Mouse (Mus musculus): ENCODE measurements around the gene H2-T24.
"Not testable (repeated sequence)": the region's sequence is repeated elsewhere in the genome, so short reads cannot be mapped to it uniquely, and the experiment has no call there.

Gene H2-T24

DNA sequence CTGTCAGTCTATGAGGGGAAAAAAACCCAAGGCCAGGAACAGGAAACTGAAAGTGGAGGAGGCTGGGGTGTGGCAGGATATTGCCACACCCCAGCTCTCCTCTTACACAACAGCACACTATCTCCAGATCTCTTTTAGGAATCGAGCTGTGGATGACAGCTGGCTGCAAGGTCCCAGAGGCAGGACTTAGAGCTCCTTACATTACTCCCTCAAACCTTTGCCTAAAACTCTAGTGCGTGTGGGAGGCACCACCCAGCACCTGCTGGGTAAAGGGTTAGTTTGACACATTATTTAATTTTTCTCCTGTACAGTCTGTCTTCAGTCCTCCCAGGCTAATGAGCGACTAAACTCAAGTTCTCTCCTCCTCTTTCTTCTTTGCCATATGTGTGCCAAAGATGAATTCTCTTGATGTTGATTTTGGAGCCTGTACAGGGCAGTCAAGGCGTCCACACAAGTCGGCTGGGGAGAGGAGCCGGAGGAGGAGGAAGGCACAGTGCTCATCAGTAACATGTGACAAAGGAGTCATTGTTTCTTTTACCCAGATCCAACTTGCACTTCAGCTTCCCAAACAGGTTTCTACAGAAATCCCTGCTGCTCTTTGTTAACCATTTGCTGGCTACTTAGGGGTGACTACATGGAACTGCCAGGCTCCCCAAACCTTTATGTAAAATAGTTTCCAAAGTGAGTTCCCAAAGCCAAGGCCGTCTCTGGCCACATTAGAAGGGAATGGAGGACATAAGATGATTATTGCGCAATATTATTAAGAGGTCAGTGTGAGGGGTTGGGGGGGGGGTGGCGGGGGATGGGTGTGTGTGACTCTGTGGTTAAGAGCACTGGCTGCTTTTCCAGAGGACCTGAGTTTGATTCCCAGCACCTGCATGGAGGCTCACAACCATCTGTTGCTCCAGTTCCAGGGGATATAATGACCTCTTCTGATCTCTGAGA lies 3.6 kb upstream of the H2-T24 start:
- DNase-seq (ENCODE audit: low spot score): no peak

DNA sequence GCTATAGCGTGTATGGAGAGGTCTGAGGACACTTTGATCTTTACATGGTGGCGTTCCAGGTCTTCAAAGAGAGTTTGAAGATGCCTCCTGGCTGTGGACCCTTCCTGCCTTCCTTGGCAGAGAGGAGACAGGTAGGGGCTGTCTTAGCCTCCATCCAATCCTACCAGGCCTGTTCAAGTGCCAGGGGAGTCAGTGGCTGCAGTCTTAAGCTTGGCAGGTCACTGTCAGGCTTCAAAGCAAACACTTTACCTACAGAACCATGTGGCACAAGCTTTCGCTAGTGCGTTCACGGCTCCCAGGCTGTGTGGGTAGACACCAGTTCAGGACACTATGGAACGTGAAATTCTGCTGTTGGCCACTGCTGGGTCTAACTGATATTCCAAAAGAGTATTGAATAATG lies 2.6 kb upstream of the H2-T24 start:
- no peak for DNase-seq (ENCODE audit: low spot score)

GRCm38 (mm10) chr17:36022098-36022497 lies 1.7 kb upstream of the H2-T24 start:
- no peak for DNase-seq (ENCODE audit: low spot score)

DNA sequence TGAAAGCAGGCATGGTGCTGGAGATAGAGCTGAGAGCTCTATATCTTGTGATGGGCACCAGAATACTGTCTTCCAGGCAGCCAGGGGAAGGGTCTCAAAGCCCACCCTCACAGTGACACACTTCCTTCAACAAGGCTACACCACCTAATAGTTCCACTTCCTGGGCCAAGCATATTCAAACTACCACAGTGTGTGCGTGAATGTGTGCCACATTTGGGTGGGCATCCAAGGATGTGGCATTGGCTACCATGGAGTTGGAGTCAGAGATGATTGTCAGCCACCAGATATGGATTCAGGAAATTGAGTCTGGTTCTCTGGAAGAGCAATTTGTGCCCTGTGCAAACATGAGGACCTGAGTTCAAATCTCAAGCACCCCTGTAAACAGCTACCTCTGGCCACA lies 949 bp upstream of the H2-T24 start:
- no peak for DNase-seq (ENCODE audit: low spot score)

- DNase-seq (ENCODE audit: low spot score): no peak
These were observed 841 bp downstream of the H2-T24 start for GRCm38 (mm10) chr17:36019519-36019918.

- no peak for DNase-seq (ENCODE audit: low spot score)
These were observed 1.4 kb downstream of the H2-T24 start for GRCm38 (mm10) chr17:36018979-36019378.

DNA sequence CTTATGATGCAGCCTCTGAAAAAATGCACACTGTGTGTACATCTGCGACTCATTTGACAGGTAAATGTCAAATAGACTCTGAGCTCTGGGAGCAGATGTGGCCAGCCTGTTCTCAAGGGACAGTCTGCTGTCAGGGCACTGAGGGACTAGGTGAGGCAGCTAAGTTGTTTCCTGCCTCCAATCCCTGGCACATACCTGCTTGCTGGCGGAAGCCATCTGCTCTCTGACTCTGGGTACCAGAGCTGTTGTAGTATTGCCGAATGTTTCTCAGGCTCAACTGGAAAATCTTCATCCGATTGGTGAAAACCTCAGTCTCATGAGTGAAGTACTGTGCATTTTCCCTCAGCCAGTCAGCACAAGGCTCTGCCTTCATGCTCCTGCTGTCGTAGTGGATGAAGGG lies 3.3 kb downstream of the H2-T24 start:
- no peak for DNase-seq (ENCODE audit: low spot score)

GRCm38 (mm10) chr17:36014977-36015376 lies 5.4 kb downstream of the H2-T24 start:
- DNase-seq (ENCODE audit: low spot score): no peak

DNA sequence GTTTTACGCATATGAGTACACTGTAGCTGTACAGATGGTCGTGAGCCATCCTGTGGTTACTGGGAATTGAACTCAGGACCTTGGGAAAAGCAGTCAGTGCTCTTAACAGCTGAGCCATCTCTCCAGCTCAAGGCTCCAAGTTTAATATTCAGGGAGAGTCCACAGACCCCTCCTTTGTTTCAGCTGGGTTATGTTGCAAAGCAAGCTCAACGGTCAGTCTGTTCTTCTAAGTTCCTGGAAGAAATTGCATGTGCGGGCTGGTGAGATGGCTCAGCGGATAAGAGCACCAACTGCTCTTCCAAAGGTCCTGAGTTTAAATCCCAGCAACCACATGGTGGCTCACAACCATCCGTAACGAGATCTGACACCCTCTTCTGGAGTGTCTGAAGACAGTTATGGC lies 16.0 kb downstream of the H2-T24 start:
- not testable (repeated sequence) for DNase-seq (ENCODE audit: low spot score)

GRCm38 (mm10) chr17:36003331-36003730 lies 17.0 kb downstream of the H2-T24 start:
- no peak for DNase-seq (ENCODE audit: low spot score)

DNA sequence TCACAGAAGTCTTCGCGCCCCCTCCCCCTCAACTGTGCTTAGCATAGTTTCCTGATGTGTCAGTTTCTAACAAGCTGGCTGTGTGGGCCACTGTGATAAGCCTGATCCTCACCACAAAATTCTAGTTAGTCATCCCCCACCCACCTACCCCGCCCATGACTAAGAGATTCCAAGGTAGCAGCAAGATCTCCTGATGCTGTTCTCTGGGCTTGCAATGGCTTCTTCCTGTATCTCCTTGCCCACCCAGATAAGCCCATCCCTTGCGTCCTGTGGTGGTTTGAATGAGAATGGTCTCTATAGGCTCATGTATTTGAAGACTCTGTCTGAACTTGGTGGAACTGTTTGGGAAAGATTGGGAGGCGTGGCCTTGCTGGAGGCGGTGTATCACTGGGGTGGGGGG lies 18.4 kb downstream of the H2-T24 start:
- DNase-seq (ENCODE audit: low spot score): no peak

DNA sequence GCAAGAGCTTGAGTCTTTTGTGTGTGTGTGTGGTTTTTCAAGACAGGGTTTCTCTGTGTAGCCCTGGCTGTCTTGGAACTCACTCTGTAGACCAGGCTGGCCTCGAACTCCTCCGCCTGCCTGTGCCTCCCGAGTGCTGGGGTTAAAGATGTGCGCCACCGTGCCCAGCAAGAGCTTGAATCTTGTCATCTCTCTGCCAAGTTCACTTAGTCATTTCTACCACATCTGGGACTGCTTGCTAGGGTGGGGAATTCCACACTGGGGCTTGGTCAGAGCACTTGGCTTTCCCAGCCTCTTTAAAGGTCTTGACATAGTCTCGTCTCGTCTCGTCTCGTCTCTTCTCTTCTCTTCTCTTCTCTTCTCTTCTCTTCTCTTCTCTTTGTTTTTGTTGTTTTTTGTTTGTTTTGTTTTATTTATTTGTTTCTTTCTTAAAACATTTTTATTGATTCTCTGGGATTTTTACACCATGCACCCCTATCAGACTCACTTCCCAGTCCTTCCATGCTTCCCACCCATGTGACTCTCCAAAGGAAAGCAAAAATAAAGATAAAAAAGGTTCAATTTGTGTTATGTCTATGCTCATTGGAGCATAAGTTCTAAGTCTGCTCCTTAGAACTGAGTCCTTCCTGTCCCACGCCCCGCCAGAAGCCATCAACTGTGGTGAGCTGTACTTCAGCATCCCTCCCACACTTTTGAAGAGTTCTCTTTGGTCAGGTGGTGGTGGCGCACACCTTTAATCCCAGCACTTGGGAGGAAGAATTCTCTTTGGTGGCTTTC lies 19.1 kb downstream of the H2-T24 start:
- no peak for DNase-seq (ENCODE audit: low spot score)

DNA sequence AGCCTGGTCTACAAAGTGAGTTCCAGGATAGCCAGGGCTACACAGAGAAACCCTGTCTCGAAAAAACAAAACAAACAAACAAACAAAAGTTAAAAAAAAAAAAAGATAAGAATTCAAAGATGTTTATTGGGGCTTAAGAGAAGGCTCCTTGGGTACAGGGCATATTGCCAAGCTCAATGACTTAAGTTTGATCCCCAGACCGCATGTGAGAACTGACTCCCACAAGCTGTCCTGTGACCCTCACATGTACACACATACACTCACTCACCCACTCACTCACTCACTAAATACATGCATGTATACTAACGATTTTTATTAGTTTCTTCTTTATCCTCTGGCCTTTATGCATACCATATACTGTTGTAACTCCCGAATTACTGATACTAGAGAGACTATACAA lies 20.0 kb downstream of the H2-T24 start:
- no peak for DNase-seq (ENCODE audit: low spot score)

GRCm38 (mm10) chr17:35999356-35999755 lies 21.0 kb downstream of the H2-T24 start:
- no peak for DNase-seq (ENCODE audit: low spot score)

DNA sequence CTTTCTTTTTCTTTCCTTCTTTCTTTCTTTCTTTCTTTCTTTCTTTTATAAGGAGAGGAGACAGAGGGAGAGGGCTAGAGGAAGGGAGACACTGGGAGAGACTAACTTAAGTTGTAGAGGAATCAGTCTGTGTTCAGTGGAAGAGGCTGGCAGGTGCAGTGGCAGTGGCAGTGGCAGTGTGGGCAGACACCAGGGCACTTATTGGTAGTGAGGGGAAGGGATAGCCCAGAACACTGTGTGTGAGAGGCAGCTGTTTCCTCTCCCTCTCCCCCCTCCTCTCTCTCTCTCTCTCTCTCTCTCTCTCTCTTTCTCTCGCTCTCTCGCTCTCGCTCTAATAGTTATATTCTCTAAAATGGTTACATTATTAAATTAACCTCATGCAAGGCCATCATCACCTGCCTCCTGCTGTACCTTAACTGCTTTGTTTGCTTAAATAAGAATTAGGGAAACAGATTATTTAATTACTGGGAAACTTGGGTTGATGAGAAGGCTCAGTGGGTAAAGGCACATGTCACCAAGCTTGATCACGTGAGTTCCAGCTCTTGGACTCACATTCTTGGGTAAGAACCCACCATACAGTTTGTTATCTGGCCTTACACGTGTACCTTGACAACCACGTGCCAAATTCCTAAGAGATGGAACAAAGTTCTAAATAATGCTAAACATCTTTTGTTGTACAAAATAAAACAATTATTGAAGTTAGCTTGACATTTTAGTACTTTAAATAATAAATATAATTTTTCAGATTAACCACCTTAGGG lies 21.6 kb downstream of the H2-T24 start:
- no peak for DNase-seq (ENCODE audit: low spot score)

DNA sequence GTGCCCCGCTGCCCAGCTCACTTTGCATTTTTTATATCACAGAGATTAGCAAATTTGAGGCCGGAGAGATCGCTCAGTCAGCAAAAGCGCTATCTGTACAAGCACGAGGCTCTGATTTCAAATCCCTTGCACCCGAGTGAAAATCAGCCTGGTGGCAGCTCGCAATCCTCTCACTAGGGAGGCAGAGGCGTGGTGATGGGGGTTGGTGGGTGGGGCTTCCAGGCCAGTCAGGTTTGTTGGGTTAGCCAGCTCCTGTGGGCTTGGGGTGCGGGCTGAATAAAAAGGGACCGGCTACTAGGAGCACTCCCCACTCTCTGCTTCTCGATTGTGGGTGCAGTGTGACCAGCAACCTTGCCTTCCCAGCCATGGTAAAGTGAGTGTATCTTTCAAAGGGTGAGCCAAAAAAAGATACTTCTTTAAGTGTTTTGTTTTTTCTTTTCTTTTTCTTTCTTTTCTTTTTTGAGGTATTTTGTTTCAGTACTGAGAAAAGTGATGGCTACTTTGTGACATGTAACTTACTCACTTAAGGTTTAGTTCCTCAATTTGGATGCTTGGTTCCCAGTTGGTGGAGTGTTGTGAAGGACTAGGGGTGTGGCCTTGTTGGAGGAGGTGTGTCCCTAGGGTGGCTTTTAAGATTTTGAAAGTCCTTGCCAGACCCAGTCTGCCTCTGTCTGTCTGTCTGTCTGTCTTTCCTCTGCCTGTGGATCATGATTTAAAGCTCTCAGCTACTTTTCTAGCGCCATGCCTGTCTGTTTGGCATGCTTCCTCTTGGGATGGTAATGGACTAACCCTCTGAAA lies 22.4 kb downstream of the H2-T24 start:
- DNase-seq (ENCODE audit: low spot score): no peak

GRCm38 (mm10) chr17:35996949-35997348 lies 23.4 kb downstream of the H2-T24 start:
- peak; percentile 96 for DNase-seq (ENCODE audit: low spot score)

- peak; percentile 30 for DNase-seq (ENCODE audit: low spot score)
These were observed 25.5 kb downstream of the H2-T24 start for GRCm38 (mm10) chr17:35994879-35995240.

- DNase-seq (ENCODE audit: low spot score): peak; percentile 92
These were observed 26.0 kb downstream of the H2-T24 start for GRCm38 (mm10) chr17:35994175-35994878.

- peak; percentile 94 for DNase-seq (ENCODE audit: low spot score)
These were observed 26.7 kb downstream of the H2-T24 start for GRCm38 (mm10) chr17:35993675-35994074.

DNA sequence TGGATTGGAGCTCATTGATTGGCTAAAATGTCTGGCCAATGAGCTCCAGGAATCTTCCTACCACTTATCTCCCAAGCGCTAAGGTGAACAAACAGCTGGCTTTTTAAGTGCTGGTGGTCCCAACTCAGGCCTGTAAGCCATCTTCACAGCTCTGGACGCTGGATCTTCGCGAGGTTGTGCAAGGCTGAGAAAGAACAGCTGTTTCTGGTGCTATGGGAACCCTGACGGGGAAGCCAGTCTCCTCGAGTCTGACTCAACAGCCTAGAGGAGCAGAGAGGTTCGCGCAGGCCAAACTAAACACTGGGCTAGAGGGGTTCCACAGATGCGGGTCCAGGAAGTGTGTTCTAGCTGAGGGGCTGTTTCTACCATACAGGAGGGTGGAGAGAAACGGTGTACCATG lies 28.6 kb downstream of the H2-T24 start:
- no peak for DNase-seq (ENCODE audit: low spot score)

Measured in embryo, embryonic 10 days (tissue).